Mouse (Mus musculus) mouse trophoblast stem cell (cell line): ENCODE results near the gene Tmprss6.

ENCODE experiments used
- in situ Hi-C, 2 experiments: fragments of 300-500 bp; cut with MseI, MboI; formaldehyde crosslinking; loops; 2 replicates in 1 of 2; 3 replicates in 1 of 2; pipeline ENCODE4 v1.15.1; 2025

Gene Tmprss6

GRCm38 (mm10) chr15:78422046-78422956 lies 46.1 kb downstream of the Tmprss6 start:
- in situ Hi-C loops = loop anchor here (5.0 to 10.0 kb wide), 2 partner anchors 68 to 70 kb away; no protein-coding TSS in a partner anchor

GRCm38 (mm10) chr15:78420395-78420794 lies 48.0 kb downstream of the Tmprss6 start:
- in situ Hi-C loops = loop anchor here (5.0 to 10.0 kb wide), 2 partner anchors 66 to 68 kb away; no protein-coding TSS in a partner anchor

- in situ Hi-C loops = no loop called here
Observed at GRCm38 (mm10) chr15:78416937-78417336, 51.5 kb downstream of the Tmprss6 start.

- in situ Hi-C loops = no loop called here
Observed at GRCm38 (mm10) chr15:78414157-78414556, 54.3 kb downstream of the Tmprss6 start.

- in situ Hi-C loops = no loop called here
Observed at GRCm38 (mm10) chr15:78413719-78414117, 54.7 kb downstream of the Tmprss6 start.

GRCm38 (mm10) chr15:78413083-78413718 lies 55.2 kb downstream of the Tmprss6 start:
- in situ Hi-C loops = no loop called here

- in situ Hi-C loops = no loop called here
Observed at GRCm38 (mm10) chr15:78409570-78410052, 58.8 kb downstream of the Tmprss6 start.

GRCm38 (mm10) chr15:78406293-78406934 lies 62.0 kb downstream of the Tmprss6 start, which contains the start of gene Mpst:
Mpst (plus strand) TSS chr15:78406416.
- in situ Hi-C loops = no loop called here

- in situ Hi-C loops = no loop called here
Observed at GRCm38 (mm10) chr15:78405517-78406211, 62.8 kb downstream of the Tmprss6 start, which contains the start of gene Tst. Tst (minus strand) TSS chr15:78405907.

GRCm38 (mm10) chr15:78405098-78405497 lies 63.3 kb downstream of the Tmprss6 start:
- in situ Hi-C loops = no loop called here

- in situ Hi-C loops = no loop called here
Observed at GRCm38 (mm10) chr15:78403896-78404295, 64.5 kb downstream of the Tmprss6 start.

GRCm38 (mm10) chr15:78403301-78403741 lies 65.1 kb downstream of the Tmprss6 start:
- in situ Hi-C loops = no loop called here

GRCm38 (mm10) chr15:78402423-78402822 lies 66.0 kb downstream of the Tmprss6 start:
- in situ Hi-C loops = no loop called here

GRCm38 (mm10) chr15:78401921-78402320 lies 66.5 kb downstream of the Tmprss6 start:
- in situ Hi-C loops = no loop called here

GRCm38 (mm10) chr15:78401345-78401744 lies 67.1 kb downstream of the Tmprss6 start:
- in situ Hi-C loops = no loop called here

- in situ Hi-C loops = no loop called here
Observed at GRCm38 (mm10) chr15:78395478-78395962, 72.9 kb downstream of the Tmprss6 start, which contains the start of gene Tex33. Tex33 (minus strand) TSS chr15:78395912.

GRCm38 (mm10) chr15:78390855-78391254 lies 77.6 kb downstream of the Tmprss6 start:
- in situ Hi-C loops = no loop called here
